In the genomic region with DNA sequence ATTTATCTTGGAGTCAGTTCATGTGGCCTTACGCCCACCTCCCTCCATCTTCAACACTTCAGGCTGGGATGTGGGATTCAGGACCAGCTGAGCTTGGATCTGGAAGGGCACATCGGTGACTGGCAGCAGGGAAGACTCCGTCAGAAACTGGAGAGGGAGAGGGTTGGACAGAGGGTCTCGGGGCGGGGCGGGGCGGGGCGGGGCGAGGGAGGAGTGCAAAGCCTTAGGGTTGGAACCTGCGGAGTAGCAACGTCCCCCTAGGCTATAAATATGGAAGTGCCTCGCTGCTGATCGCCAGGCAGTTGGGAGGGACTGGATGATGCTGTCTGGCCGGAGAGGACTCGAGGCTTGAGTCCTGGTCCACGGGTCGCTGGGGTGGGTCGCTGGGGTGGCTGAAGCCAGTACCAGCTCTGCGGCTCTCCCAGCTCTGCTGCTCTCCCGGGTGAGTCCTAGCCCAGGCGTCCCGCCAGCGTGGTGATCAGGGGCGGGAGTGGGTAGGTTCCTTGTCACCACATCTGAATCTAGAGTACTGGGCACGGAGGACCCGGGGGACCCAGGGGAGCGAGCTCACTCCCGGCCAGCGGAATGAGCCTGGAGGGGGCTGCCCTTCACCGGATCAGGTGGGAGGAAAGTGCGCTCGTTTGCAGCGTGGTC, we compare ENCODE assay signal across 8 mouse cellular contexts. TPM values are rescaled to one million over a fixed set of nuclear protein-coding genes. Genes with fewer than 3 reads are reported as not detected.
DNase-seq lines count a peak whose midpoint lies in the region; ATAC-seq lines count a peak whose summit lies in the region.

A gene (plus strand): TSS at position 294 of the 654 bp plus-strand sequence.

- peak; percentile 91 for ATAC-seq in heart, embryonic 15.5 days (replicated peaks; ENCODE audit: insufficient number of reproducible peaks, insufficient read depth, low FRiP score, low read depth)

- H3K27me3 ChIP-seq in forebrain, embryonic 10.5 days (ENCODE audit: poor library complexity, severe bottlenecking) = peaks cover 29% of the 10 kb centered on the region
- H3K27me3 ChIP-seq in heart, embryonic 15.5 days = no peaks in the 10 kb centered on the region

- H3K36me3 ChIP-seq in forebrain, embryonic 10.5 days (replicated peaks) = no peaks in the 10 kb centered on the region
- H3K36me3 ChIP-seq in heart, embryonic 15.5 days = no peaks in the 10 kb centered on the region

- peak within 1 kb of the TSS; percentile 58 for H3K4me3 ChIP-seq in forebrain, embryonic 10.5 days
- H3K4me3 ChIP-seq in heart, embryonic 15.5 days = peak within 1 kb of the TSS; percentile 63

- H3K4me2 ChIP-seq in heart, embryonic 15.5 days = peak within 1 kb of the TSS; percentile 79

- peak within 1 kb of the TSS; percentile 69 for H3K9ac ChIP-seq in heart, embryonic 15.5 days

- peak; percentile 5 for DNase-seq in 3134 (ENCODE audit: extremely low read depth, insufficient read length, low spot score)
- DNase-seq in adrenal gland, adult (ENCODE audit: inconsistent age in 2 of 2, low spot score in 1 of 2) = peak; percentile 91 to 96
- peak; percentile 76 for DNase-seq in forebrain, embryonic 10.5 days (ENCODE audit: extremely low spot score, low spot score)
- peak; percentile 81 for DNase-seq in kidney, postnatal 14 days
- peak; percentile 30 to 50 for DNase-seq in lung, postnatal 4 days
- DNase-seq in skeletal muscle tissue, adult 2 months (ENCODE audit: low read depth, low spot score) = peak; percentile 54
- DNase-seq in T-cell, adult 2 months (ENCODE audit: low spot score) = no peak

- peaks cover 14% of the 10 kb centered on the region for H3K4me1 ChIP-seq in forebrain, embryonic 10.5 days
- H3K4me1 ChIP-seq in heart, embryonic 15.5 days (replicated peaks) = peaks cover 6% of the 10 kb centered on the region

- no peaks in the 10 kb centered on the region for H3K9me3 ChIP-seq in forebrain, embryonic 10.5 days
- no peaks in the 10 kb centered on the region for H3K9me3 ChIP-seq in heart, embryonic 15.5 days (replicated peaks)

- 1% methylated on average over 33 of the region's 33 CpGs for WGBS in forebrain, embryonic 10.5 days
- WGBS in heart, embryonic 15.5 days = 2% methylated on average over 33 of the region's 33 CpGs

- peak within 1 kb of the TSS; percentile 77 for H3K27ac ChIP-seq in forebrain, embryonic 10.5 days
- peak within 1 kb of the TSS; percentile 74 for H3K27ac ChIP-seq in heart, embryonic 15.5 days

RNA-seq across cellular contexts. Expression of the gene that starts here (rescaled TPM):
- polyA plus RNA-seq in forebrain, embryonic 10.5 days (2016; fragmentation: Nextera tagmentation; extraction: Ambion mirVana) = 1.5 and 1.6 TPM in 2 replicates
- 14.1 and 16.9 TPM in 2 replicates for polyA plus RNA-seq in heart, embryonic 15.5 days (2015; fragmentation: Nextera tagmentation; extraction: Ambion mirVana)
